Mouse (Mus musculus) left cerebral cortex, postnatal 36 days (tissue): ENCODE data around the gene Iars2. TPM values are rescaled to one million over a fixed set of nuclear protein-coding genes. Genes with fewer than 3 reads are reported as not detected.

ENCODE experiments used
- DNase-seq, 2 experiments: peaks; one replicate each; pipeline ENCODE4 v3.0.0; 2021 to 2022; ENCODE audit warnings: low spot score in 2 of 2, mixed read lengths in 1 of 2
- intact Hi-C: fragments of 180-260 bp; cut with DNase I; formaldehyde crosslinking; loops from one replicate; pipeline ENCODE4 v1.15.1; 2025
- total RNA-seq, 2 experiments: library from RNA; stranded (reverse); gene quantifications; 2 replicates each; pipeline ENCODE4 v1.2.3; 2021

Gene Iars2
- 10 to 100 TPM; 31.4 to 33.4 TPM for total RNA-seq

DNA sequence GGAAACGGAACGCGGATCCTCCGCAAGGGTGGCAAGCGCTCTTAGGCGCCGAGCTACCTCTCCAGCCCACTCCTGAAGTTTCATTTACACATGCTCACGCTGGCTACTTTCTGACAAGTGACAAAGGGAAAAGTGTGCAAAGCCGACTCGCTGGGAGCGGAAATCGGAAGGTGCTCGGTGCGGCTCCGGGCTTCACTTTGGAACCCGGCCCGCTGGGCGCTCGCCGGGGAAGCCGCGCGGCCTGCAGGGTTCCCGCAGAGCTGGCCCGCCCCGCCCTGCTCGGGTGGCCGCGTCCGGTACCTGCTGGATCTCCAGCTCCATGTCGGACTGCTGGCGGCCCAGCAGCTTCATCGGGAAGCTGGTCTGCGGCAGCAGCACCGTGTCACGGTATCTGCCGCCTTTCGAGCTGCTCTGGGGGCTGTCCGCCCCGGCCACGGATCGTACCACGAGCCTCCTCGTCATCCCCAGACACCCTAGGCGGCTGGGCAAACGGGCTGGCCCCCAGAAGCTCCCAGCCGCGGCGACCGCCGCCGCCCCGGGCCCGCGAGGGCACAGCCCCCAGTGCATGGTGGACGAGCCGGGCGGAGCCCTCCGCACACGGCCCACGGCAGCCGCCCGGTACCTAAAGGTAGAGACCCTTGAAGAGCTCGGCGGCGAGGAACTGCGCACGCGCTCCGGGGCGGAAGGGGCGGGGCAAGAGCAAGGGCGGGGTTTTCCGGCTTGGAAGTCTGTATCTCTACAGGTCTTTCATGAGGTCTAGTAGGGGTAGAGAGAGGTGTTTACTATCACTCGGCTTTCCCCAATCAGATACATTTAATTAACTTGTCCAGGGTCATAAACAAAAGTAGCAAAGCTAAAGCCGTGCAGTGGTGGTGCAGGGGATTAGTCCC lies at the start of gene Iars2:
Gene Iars2, minus strand, starts transcription at position 676 of the 890 bp plus-strand sequence.
- intact Hi-C loops, result no loop called here
- peak; percentile 90 to 91 for DNase-seq

DNA sequence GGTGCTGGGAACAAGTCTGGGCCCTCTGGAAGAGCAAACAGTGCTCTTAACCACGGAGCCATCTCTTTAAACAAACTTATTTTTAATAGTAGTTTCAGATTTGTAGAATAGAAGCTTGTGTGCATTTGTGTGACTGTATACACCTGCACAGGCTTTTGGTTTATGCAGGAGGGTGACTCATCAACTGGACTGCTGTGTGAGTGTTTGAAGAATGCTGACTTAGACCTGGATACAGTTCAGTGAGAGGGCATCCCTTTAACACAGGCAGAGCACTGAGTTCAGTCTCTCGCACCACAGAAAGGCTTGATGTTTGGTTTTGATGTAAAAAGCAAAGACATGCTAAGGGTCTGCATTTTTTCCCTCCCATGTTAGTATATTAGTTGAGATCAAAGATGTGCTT lies 48.2 kb upstream of the Iars2 start:
- intact Hi-C loops, result no loop called here
- no peak for DNase-seq

DNA sequence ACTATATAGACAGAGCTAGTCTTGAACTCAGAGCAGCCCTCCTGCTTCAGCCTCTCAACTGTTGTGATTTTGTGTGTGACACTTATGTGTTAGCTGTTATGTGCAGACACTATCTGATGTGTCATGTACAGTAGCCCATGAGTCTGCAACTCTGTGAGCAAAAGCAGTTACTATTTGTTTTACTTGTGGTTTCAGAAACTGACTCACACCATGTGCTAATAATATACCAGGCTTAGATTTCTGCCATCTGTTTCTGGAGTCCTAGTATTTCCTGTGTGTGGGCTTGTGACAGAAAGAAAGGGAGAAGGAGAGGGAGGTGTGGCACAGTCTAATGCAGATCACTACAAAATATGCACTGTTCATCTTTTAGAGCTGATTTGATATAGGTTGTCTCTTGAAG lies 47.2 kb upstream of the Iars2 start:
- intact Hi-C loops, result no loop called here
- peak in 1 of 2 experiments; percentile 9 for DNase-seq

DNA sequence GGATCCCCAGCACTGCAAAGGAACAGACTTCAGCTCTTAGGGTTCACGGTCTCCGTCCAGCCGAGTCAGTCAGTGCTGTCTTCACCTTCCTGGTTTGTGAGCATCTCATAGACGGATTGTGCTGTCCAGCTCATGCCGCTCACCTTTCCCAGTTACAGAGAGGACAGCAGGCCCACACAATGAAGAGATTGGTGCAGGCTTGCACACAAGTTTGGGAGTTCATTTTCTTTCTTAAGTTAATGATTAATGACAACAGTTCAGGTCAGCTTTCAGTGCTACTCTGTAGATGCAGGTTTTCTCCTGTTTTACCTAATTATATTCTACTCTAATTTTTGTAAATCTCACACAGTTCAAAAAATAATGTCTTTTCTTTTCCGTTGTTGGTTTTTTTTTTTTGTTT lies 40.8 kb upstream of the Iars2 start:
- intact Hi-C loops, result no loop called here
- no peak for DNase-seq

DNA sequence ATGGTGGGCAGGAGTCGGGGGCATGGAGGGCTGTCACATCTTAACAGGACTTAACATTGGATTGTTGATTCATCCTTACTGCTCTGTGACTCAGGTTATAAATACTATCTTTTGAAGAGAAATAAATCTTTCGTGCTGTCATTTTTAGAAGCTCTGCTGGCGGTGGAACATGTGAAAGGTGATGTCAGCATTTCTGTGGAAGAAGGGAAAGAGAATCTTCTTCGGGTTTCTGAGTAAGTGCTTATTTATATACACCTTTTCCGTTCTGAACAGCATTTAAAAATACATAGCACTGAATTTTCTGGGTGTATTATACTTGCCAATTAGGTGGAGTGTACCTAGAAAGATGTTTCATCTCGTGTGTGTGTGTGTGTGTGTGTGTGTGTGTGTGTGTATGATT lies 38.2 kb upstream of the Iars2 start:
- intact Hi-C loops, result no loop called here

DNA sequence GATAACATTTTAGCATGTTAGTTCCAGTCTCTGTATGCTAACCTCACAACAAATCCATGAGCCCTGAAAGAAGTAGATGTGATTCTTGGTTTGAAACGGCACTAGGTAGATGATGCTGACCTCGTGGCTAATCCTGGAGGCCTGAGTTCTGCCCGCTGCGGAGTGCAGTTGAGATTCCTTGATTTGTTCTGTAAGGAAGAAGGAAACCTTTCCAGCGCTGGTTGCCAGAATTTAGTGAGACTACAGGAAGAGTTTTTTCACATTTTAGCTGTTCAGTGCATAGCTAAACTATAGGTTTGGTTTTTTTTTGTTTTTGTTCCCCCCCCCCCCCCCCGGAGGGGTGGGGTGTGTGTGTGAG lies 35.0 kb upstream of the Iars2 start:
- DNase-seq, result no peak
- intact Hi-C loops, result no loop called here

More for the DNA sequence above, 38.2 kb upstream of the Iars2 start:
- DNase-seq, result no peak

DNA sequence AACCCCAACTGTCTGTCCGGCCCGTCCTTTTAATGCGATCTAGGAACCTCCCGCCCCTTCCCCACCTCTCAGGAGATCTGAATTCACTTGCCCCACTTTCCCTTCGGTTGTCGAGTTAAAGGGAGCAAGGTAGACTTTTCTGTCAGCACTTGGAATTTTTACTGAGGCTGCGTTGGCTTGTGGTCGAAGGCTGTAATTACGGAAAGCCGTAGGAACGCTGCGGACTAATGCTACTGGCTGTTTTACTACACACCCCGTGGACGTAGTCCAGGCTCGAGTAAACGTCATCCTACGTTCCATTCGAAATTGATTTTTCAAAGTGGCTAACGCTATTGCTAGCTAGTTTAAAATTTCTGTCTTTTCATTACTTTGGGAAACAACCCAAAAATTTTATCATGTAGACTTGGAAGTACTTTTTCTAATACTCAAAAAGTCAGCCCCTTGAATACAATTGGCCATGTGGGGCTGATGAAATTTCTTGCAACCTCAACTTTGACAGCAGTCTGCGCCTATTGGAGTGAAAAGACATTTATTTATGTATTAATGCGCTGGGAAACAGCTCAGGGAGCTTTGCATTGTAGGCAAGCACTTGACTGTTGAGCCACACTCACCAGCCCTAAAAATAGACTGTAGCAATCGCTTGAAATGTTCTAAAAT lies 34.5 kb upstream of the Iars2 start:
- DNase-seq, result peak; percentile 26 to 46
- intact Hi-C loops, result loop anchor here (2.0 kb wide), 1 partner anchor 31 kb away; the partner anchor contains the start of gene Bpnt1

DNA sequence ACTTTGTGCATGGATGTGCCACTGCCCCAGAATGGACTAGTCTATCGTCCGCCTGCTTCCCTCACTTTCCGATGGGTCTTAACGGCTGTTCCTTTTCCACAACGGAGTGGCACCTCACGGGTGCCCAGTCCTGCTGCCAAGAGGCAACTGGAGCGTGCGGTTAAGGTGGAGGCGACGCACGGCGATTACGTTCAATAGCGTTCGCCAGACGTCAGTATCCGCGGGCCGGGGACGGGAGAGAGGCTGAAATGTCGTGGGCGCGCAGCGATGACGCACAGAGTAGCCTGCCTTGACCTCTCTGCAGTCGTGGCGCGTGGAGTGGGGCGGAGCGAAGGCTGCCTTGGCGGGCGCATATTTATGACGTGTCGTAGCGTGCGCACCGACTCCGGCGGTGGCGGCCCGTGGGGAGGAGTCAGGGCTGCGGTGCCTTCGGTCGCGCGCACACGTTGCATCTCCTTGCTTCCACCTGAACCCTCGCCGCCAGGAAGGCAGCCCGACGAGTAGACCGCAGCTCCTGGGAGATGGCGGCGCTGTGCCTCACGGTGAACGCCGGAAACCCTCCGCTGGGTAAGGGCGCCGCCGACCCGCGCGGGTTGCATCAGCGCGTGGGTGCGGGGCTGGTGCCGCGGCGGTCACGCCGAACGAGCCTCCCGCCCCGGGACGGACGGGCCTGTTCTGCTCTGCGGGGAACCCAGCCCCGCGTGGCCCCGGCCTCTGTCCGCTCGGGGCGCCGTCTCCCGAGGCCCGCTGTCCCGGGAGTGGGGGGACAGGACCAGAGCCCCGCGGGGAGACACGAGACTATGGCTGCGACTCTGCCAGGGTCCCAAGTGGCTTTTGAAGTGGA lies 33.7 kb upstream of the Iars2 start, which contains the start of gene Eprs:
Gene Eprs, plus strand, starts transcription at position 368 of the 844 bp plus-strand sequence.
- DNase-seq, result peak; percentile 99
- intact Hi-C loops, result loop anchor here (2.0 kb wide), 1 partner anchor 30 kb away; the partner anchor contains the start of gene Bpnt1

DNA sequence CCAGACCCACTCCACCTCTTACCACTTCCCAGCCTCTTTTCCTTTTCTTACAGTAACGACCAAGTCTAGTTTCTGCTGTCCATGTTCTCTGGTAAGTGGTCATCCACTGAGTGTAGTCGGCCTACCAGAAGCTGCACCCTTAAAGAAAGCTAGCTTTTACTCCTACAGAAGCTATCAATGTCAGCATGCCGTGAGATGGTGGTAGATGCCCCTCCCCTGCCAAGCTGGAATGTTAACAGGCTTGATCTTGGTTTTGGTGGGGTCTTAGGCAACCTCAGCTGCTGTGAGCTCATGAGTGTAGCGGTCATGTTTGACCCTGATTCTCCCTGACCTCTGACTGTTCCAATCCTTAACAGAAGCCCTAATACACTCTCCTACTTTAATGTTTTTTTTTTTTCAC lies 29.0 kb upstream of the Iars2 start:
- no peak for DNase-seq

DNA sequence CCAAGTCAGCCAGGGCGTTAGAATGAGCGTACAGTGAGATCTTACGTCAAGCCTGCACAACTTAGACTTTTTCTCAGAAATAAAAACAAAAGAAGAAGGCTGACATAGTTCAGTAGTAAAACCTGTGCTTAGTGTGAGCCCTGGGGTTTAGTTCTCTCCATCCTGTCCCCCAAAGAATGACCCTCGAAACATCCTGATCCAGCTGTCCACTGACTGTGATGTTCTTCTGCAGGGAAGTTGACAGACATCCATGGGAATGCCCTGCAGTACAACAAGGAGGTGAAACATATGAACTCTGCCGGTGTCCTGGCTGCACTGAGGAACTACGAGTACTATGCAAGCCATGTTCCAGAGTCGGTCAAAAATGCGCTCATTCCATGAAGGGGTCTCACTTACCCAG lies 27.1 kb upstream of the Iars2 start:
- no peak for DNase-seq
- intact Hi-C loops, result no loop called here

More for the DNA sequence above, 29.0 kb upstream of the Iars2 start:
- intact Hi-C loops, result no loop called here

DNA sequence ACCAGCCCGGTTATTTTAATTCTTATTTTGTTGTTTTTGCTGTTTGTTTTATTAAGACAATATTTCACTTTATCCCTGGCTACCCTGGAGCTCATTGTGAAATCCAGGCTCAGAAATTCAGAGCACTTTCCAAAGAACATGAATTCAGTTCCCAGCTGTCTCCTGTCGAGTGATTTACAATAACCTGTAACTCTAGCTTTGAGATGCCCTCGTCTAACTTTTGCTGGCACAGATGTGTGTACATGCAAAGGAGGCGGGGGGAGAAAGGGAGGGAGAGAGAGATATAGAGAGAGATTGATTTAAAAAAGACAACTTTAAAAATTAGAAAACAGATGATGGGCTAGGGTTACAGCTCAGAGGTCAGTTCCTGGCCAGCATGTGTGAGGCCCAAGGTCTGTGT lies 25.5 kb upstream of the Iars2 start:
- intact Hi-C loops, result no loop called here

DNA sequence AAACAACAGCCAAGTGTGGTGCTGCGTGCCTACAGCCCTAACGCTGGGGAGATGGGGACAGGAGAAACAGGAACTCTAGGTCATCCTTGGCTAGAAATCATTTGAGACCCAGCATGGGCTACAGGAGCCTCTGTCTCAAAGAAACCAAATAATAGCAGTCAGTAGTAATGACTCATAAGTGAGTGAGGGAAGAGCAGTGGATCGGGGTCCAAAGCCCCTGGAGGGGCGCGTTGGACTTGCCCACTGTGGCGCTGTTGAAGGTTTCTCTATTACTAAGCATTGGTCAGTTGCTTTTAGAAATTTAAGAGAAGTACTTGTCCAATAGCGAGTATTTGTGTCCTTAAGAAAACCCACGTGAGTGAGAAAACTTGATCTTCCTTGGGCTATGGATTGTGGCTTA lies 24.2 kb upstream of the Iars2 start:
- intact Hi-C loops, result no loop called here
- DNase-seq, result no peak

More for the DNA sequence above, 25.5 kb upstream of the Iars2 start:
- DNase-seq, result no peak

DNA sequence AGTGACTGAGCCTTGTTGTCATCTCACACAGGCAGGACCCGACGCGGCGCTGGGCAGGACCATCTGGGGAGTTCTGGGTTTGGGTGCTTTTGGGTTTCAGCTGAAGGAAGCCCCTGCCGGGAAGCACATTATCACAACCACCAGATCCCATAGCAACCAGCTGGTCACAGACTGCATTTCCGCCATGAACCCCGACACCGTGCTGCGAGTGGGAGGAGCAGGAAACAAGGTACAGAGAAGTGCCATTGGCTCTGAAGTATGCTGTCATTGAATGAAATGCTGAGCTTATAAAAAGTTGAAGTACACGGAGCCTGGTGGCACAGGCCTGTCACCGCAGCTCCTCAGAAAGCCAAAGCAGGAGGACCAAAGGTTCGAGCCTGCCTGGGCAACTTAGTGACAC lies 23.0 kb upstream of the Iars2 start:
- intact Hi-C loops, result no loop called here
- no peak for DNase-seq

DNA sequence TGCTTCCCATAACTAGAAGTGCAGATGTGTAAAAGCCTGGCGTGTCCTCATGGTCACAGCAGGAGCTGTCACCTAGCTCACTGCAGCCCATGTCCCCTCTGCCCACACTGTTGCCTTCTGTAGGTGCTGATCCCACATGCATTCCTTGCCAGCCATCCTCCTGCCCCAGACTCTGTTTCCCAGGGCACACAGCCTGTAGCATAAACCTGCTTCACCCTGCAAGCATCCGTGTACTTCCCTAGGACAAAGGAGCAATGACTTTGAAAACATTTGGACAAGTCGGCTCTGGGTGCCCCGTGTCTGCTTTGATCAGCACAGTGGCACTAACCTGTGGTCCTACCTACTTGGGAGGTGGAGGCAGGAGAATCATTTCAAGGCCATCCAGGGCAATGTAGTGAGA lies 21.4 kb upstream of the Iars2 start:
- DNase-seq, result no peak
- intact Hi-C loops, result no loop called here

DNA sequence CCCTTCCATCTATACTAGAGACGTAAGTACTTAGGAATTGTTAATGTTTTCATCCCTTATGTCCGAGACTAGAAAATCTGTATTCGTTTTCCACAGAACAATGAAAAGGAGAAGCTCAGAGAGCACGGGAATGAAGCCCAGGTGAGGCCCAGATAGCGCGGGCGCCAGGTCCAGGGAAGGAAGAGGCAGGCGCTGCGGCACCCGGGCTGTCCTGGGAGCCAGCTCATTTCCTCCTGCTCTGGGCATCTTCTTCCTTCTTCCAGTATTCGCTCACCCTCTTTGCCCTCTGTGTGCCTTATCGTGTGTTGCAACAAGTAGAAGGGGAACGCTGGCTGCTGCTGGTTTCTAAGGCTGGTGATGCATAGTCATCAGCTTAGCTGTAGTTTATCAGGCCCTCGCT lies 20.5 kb upstream of the Iars2 start:
- intact Hi-C loops, result no loop called here
- DNase-seq, result no peak

DNA sequence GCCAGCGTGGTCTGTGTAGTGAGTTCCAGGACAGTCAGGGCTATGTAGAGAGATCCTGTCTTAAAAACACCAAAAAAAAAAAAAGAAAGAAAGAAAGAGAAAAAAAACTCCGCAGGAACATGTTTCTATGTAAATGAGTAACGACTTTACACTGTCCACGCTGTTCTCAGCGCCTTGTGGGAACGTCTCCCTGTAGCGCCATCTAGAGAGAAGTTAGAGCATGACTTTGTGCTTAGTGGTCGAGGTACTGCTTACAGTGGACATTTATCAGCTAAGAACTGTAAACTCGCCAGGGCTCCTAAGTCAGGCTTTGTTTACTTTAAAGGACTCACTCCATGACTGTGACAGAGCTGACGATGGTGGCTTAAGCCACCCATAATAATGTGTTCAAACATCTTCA lies 17.0 kb upstream of the Iars2 start:
- intact Hi-C loops, result no loop called here
- no peak for DNase-seq

DNA sequence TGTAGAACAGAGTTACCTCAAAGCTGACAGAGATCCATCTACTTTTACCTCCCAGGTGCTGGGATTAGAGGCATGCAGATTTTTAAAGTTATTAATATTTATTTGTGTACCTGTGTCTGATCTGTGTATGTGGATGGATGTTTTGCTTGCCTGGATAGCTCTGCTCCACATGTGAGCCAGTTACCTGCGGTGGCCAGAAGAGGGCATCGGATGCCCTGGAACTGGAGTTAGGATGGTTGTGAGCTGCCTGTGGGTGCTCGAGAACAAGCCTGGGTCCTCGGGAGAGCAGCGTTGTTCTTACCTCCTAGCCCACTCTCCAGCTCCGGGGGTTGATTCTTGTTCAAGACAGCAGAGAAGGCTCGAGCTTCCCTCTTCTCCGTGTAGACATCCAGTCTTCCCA lies 14.2 kb upstream of the Iars2 start:
- intact Hi-C loops, result no loop called here
- DNase-seq, result no peak

DNA sequence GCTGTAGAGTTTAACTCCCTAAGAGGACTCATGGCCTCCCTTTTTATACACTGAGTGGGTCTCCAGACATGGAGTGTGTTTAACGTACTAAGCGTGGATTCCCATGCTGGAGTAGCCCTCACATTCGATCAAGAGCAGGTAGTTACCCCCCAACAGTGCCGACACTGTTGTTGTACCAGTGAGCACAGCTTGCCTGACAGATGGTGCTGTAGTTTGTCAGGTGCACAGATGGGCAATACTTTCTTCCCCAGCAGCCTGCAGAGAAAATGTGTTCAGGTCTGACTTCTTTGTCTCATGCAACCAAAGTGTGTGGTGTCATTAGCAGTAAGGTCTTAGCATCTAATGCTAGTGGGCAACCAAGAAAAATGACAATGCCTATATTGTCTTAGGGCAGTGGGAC lies 13.2 kb upstream of the Iars2 start:
- no peak for DNase-seq
- intact Hi-C loops, result no loop called here

DNA sequence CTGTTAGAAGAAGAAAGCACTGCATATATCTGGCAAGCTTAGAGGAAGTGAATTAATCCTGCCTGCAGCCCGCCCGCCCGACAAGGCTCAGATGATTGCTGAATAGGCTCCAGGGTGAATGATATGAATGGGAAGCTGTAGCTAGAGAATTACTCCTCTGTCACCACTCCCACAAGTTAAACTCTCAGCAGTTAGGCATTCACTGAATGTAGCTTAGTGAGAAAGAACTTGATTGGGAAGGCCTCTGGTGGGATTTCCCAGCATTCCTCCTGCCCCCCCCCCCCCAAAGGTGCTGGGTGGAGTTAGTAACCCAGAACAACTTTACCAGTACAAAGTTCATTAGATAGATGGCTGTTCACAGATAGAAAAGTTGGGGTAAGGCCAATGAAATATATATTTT lies 7.3 kb upstream of the Iars2 start:
- DNase-seq, result no peak
- intact Hi-C loops, result no loop called here

DNA sequence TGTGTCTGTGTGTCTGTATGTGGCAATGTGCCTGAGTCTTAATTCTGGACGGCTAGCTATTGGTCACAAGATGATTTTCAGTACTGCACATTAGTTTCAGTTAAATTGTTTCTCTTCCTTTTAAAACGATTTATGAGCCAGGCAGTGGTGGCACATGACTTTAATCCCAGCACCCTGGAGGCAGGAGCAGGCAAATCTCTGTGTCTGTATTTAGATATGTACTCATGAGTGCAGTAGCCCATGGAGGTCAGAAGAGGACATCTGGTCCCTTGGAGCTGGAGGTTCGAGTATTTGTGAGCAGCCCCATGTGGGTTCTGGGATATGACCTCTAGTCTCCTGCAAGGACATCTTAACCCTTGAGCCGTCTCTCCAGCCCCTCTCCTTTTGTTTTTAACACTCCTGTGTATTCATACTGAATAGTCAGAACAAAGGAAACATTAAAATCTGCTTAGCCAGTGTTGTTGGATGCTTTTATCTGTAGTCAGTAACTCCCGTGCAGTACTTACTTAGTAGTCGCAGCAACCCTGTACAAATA lies 6.1 kb upstream of the Iars2 start:
- DNase-seq, result no peak
- intact Hi-C loops, result no loop called here
